Mouse (Mus musculus) Patski (cell line): ENCODE results near the gene Cyp27b1. TPM values are rescaled to one million over a fixed set of nuclear protein-coding genes. Genes with fewer than 3 reads are reported as not detected.
"Not testable (repeated sequence)": the region's sequence is repeated elsewhere in the genome, so short reads cannot be mapped to it uniquely, and the experiment has no call there.

Experiments used
- ATAC-seq: fragments of 100-300 bp; one replicate; pipeline ENCODE4 v1.8.0; 2021
- CTCF ChIA-PET: fragments of 350-600 bp; sonication (Branson Sonifier 250); formaldehyde crosslinking; loops from one replicate; lab custom pipeline; 2022; ENCODE audit warnings: inconsistent platforms; lab: Charles Lee
- POLR2A ChIA-PET: fragments of 350-600 bp; sonication (Branson Sonifier 250); formaldehyde crosslinking; loops from one replicate; lab custom pipeline; 2022; ENCODE audit warnings: antibody characterized with exemption, inconsistent platforms; lab: Charles Lee
- DNase-seq: peaks from one replicate; pipeline ENCODE4 v3.0.0-alpha.2; 2011; ENCODE audit warnings: low read depth, low spot score
- H3K27me3 ChIP-seq: fragments of 371-371 bp; one replicate; pipeline ENCODE4 v1.5.1; 2021
- CTCF ChIP-seq: fragments of 100-300 bp; IDR thresholded peaks from one replicate; pipeline ENCODE4 v1.5.1; 2021
- in situ Hi-C: fragments of 300-500 bp; cut with MboI; formaldehyde crosslinking; loops from 3 replicates; pipeline ENCODE4 v1.11.1; 2018; ENCODE audit warnings: low pct_unique_long_range_greater_than_20kb, mixed read lengths
- polyA plus RNA-seq: library from polyadenylated mRNA; unstranded; gene quantifications from one replicate; pipeline ENCODE4 v1.2.3, GENCODE M21; 2021

Gene Cyp27b1
- polyA plus RNA-seq, 1 experiment from 2014 or later, result 0.51 TPM

- DNase-seq (no peak), ATAC-seq (no peak)
- ChIA-PET POLR2A (no interaction called here), CTCF (interaction anchor here (1.1 to 2.0 kb wide), 4 partner anchors 10 to 28 kb away, joined by 4 to 13 read pairs (median 11); partner anchors contain the start of genes Cyp27b1, Eef1akmt3 and Mettl1)
- TF ChIP-seq CTCF, result no peak
- no peaks in the 10 kb centered on the region for H3K27me3 ChIP-seq
- in situ Hi-C loops, result loop anchor here (25.0 kb wide), 1 partner anchor 603 kb away; the partner anchor contains the start of genes Nab2 and Nemp1
Observed at GRCm38 (mm10) chr10:127059174-127059967, 11.3 kb downstream of the Cyp27b1 start.

- CTCF ChIA-PET, result no interaction called here
- POLR2A ChIA-PET, result interaction anchor here (0.5 to 0.7 kb wide), 2 partner anchors 31 to 140 kb away, joined by 3 read pairs; no protein-coding TSS in a partner anchor
- in situ Hi-C loops, result loop anchor here (25.0 kb wide), 1 partner anchor 602 kb away; the partner anchor contains the start of genes Nab2 and Nemp1
- no peaks in the 10 kb centered on the region for H3K27me3 ChIP-seq
- TF ChIP-seq CTCF, result no peak
- DNase-seq (no peak), ATAC-seq (peak; percentile 45)
Observed at GRCm38 (mm10) chr10:127059968-127060916, 12.2 kb downstream of the Cyp27b1 start, which contains the start of gene March9. Gene March9, minus strand, starts transcription at chr10:127060184.

GRCm38 (mm10) chr10:127061085-127061484, 13.0 kb downstream of the Cyp27b1 start:
- in situ Hi-C loops, result loop anchor here (25.0 kb wide), 1 partner anchor 601 kb away; the partner anchor contains the start of genes Nab2 and Nemp1
- ATAC-seq (no peak), DNase-seq (no peak)
- CTCF ChIA-PET, result interaction anchor here (1.0 kb wide), 1 partner anchor 140 kb away, joined by 3 read pairs; no protein-coding TSS in a partner anchor
- H3K27me3 ChIP-seq, result no peaks in the 10 kb centered on the region
- POLR2A ChIA-PET, result interaction anchor here (0.5 to 0.7 kb wide), 2 partner anchors 32 to 139 kb away, joined by 3 read pairs; no protein-coding TSS in a partner anchor
- TF ChIP-seq CTCF, result no peak

GRCm38 (mm10) chr10:127061513-127061912, 13.5 kb downstream of the Cyp27b1 start:
- DNase-seq (no peak), ATAC-seq (no peak)
- in situ Hi-C loops, result loop anchor here (25.0 kb wide), 1 partner anchor 601 kb away; the partner anchor contains the start of genes Nab2 and Nemp1
- no peaks in the 10 kb centered on the region for H3K27me3 ChIP-seq
- no peak for TF ChIP-seq CTCF
- ChIA-PET POLR2A (no interaction called here), CTCF (interaction anchor here (1.0 to 1.5 kb wide), 2 partner anchors 30 to 141 kb away, joined by 3 to 6 read pairs; no protein-coding TSS in a partner anchor)

GRCm38 (mm10) chr10:127062101-127062500, 14.1 kb downstream of the Cyp27b1 start:
- H3K27me3 ChIP-seq, DNase-seq, ATAC-seq, POLR2A ChIA-PET: not testable (repeated sequence)
- CTCF ChIA-PET, result interaction anchor here (1.0 to 1.5 kb wide), 2 partner anchors 30 to 141 kb away, joined by 3 to 6 read pairs; no protein-coding TSS in a partner anchor
- in situ Hi-C loops, result loop anchor here (25.0 kb wide), 1 partner anchor 600 kb away; the partner anchor contains the start of genes Nab2 and Nemp1

- CTCF ChIA-PET, result interaction anchor here (1.5 kb wide), 1 partner anchor 31 kb away, joined by 6 read pairs; no protein-coding TSS in a partner anchor
- POLR2A ChIA-PET, result interaction anchor here (1.0 to 1.1 kb wide), 2 partner anchors 12 to 29 kb away, joined by 3 read pairs; partner anchors contain the start of gene Agap2
- TF ChIP-seq CTCF, result no peak
- no peaks in the 10 kb centered on the region for H3K27me3 ChIP-seq
- no peak for ATAC-seq
- no peak for DNase-seq
- in situ Hi-C loops, result loop anchor here (25.0 kb wide), 1 partner anchor 600 kb away; the partner anchor contains the start of genes Nab2 and Nemp1
Observed at GRCm38 (mm10) chr10:127062503-127062902, 14.5 kb downstream of the Cyp27b1 start.

- TF ChIP-seq CTCF, result no peak
- DNase-seq, result peak; percentile 91
- in situ Hi-C loops, result loop anchor here (25.0 kb wide), 1 partner anchor 599 kb away; the partner anchor contains the start of genes Nab2 and Nemp1
- POLR2A ChIA-PET, result interaction anchor here (0.6 to 1.1 kb wide), 3 partner anchors 11 to 82 kb away, joined by 3 read pairs; partner anchors contain the start of gene Agap2
- H3K27me3 ChIP-seq, result no peaks in the 10 kb centered on the region
- CTCF ChIA-PET, result interaction anchor here (0.8 kb wide), 1 partner anchor 10 kb away, joined by 3 read pairs; no protein-coding TSS in a partner anchor
- ATAC-seq, result peak; percentile 67
Observed at GRCm38 (mm10) chr10:127063239-127063872, 15.3 kb downstream of the Cyp27b1 start, which contains the start of gene Cdk4. Gene Cdk4, plus strand, starts transcription at chr10:127063534.

GRCm38 (mm10) chr10:127063913-127064870, 16.1 kb downstream of the Cyp27b1 start:
- no peak for ATAC-seq

More at GRCm38 (mm10) chr10:127063913-127064870, 16.1 kb downstream of the Cyp27b1 start:
- POLR2A ChIA-PET, result interaction anchor here (0.6 to 1.1 kb wide), 2 partner anchors 10 to 81 kb away, joined by 3 read pairs; partner anchors contain the start of gene Agap2
- CTCF ChIA-PET, result interaction anchor here (0.8 kb wide), 1 partner anchor 9 kb away, joined by 3 read pairs; no protein-coding TSS in a partner anchor
- H3K27me3 ChIP-seq, result no peaks in the 10 kb centered on the region
- in situ Hi-C loops, result loop anchor here (25.0 kb wide), 1 partner anchor 598 kb away; the partner anchor contains the start of genes Nab2 and Nemp1
- DNase-seq, result no peak
- TF ChIP-seq CTCF, result no peak
